Mouse (Mus musculus) MEL (cell line): ENCODE results near the gene Ugt2b34.

ENCODE experiments used
- CHD2 ChIP-seq: IDR thresholded peaks from 2 replicates; pipeline ENCODE4 v1.6.1; 2011; ENCODE audit warnings: low read length, improper control_type of control experiment
- CTCF ChIP-seq, 3 experiments: IDR thresholded peaks in 2 of 3; conservative IDR thresholded peaks in 1 of 3; 2 replicates each; pipeline ENCODE4 v1.5.1; 2011 to 2012; ENCODE audit warnings: low read length in 3 of 3, low read depth in 2 of 3, mild to moderate bottlenecking in 2 of 3, improper control_type of control experiment in 1 of 3, inconsistent platforms in 1 of 3, mixed read lengths in 1 of 3, moderate library complexity in 1 of 3; ENCODE audit not compliant: control insufficient read depth in 1 of 3, insufficient read depth in 1 of 3, poor library complexity in 1 of 3, severe bottlenecking in 1 of 3
- E2F4 ChIP-seq: IDR thresholded peaks from 2 replicates; pipeline ENCODE4 v1.6.1; 2011; ENCODE audit warnings: low read depth, low read length, improper control_type of control experiment, borderline replicate concordance
- ELF1 ChIP-seq: IDR thresholded peaks from 2 replicates; pipeline ENCODE4 v1.6.1; 2014; ENCODE audit warnings: low read depth, mild to moderate bottlenecking, inconsistent platforms, low read length, improper control_type of control experiment, moderate library complexity
- GATA1 ChIP-seq: IDR thresholded peaks from 2 replicates; pipeline ENCODE4 v1.6.1; 2011; ENCODE audit warnings: low read depth, low read length, improper control_type of control experiment
- KAT2A ChIP-seq: conservative IDR thresholded peaks from 2 replicates; pipeline ENCODE4 v1.6.1; 2012; ENCODE audit warnings: low read depth, low read length, improper control_type of control experiment, inconsistent platforms
- MAFK ChIP-seq: IDR thresholded peaks from 2 replicates; pipeline ENCODE4 v1.6.1; 2011; ENCODE audit warnings: low read depth, mild to moderate bottlenecking, low read length, improper control_type of control experiment, borderline replicate concordance
- MYC ChIP-seq: IDR thresholded peaks from 2 replicates; pipeline ENCODE4 v1.6.1; 2011; ENCODE audit warnings: low read depth, mild to moderate bottlenecking, low read length, improper control_type of control experiment, moderate library complexity
- POLR2A ChIP-seq, 2 experiments: IDR thresholded peaks; 2 replicates each; pipeline ENCODE4 v1.6.1; 2011 to 2012; ENCODE audit warnings: low read length in 2 of 2, mild to moderate bottlenecking in 2 of 2, control low read depth in 1 of 2, improper control_type of control experiment in 1 of 2, low read depth in 1 of 2, moderate library complexity in 1 of 2; ENCODE audit not compliant: control insufficient read depth in 1 of 2, insufficient read depth in 1 of 2, poor library complexity in 1 of 2
- RAD21 ChIP-seq: IDR thresholded peaks from 2 replicates; pipeline ENCODE4 v1.6.1; 2011; ENCODE audit warnings: mild to moderate bottlenecking, low read depth, low read length, improper control_type of control experiment
- RCOR1 ChIP-seq: IDR thresholded peaks from 2 replicates; pipeline ENCODE4 v1.6.1; 2012; ENCODE audit warnings: low read depth, mild to moderate bottlenecking, inconsistent platforms, low read length, improper control_type of control experiment
- SMC3 ChIP-seq: IDR thresholded peaks from 2 replicates; pipeline ENCODE4 v1.6.1; 2011; ENCODE audit warnings: low read depth, low read length, improper control_type of control experiment
- ZC3H11A ChIP-seq: IDR thresholded peaks from 2 replicates; pipeline ENCODE4 v1.6.1; 2012; ENCODE audit warnings: low read depth, mild to moderate bottlenecking, inconsistent platforms, low read length, improper control_type of control experiment
- ZKSCAN1 ChIP-seq: IDR thresholded peaks from 2 replicates; pipeline ENCODE4 v1.6.1; 2012; ENCODE audit warnings: low read depth, mild to moderate bottlenecking, inconsistent platforms, low read length, improper control_type of control experiment, moderate library complexity

DNA sequence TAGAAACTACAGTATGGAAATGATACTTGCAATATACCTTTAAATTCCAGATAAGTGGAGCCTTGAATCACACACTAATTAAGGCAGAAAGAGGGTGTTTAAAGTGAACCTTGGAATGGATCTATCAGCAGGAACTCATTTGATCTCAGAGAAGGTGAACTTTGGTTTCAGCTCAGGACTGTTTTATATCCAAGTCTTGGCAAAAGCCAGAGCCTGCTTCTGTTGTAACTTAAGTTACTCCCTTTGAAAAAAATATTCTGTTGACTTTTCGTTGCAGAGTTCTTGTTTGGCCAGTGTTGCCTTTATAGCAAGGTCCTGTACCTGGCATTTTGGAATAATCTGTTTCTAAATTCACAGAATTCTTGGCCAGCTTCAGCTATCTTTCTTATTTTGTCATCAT lies 4.0 kb upstream of the Ugt2b34 start:
- no peak for TF ChIP-seq KAT2A
- no peak for TF ChIP-seq MYC
- no peak for TF ChIP-seq POLR2A (IDR thresholded peaks at IDR 0.05; ENCODE audit: control insufficient read depth in 1 of 2, insufficient read depth in 1 of 2, low read depth in 1 of 2, low read length in 2 of 2, poor library complexity in 1 of 2)
- TF ChIP-seq MAFK = no peak
- no peak for TF ChIP-seq GATA1
- no peak for TF ChIP-seq CHD2
- TF ChIP-seq ZC3H11A = no peak
- no peak for TF ChIP-seq ELF1
- no peak for TF ChIP-seq CTCF (IDR thresholded peaks at IDR 0.05 in 2 of 3, conservative IDR thresholded peaks at IDR 0.05 in 1 of 3; ENCODE audit: control insufficient read depth in 1 of 3, insufficient read depth in 1 of 3, low read depth in 2 of 3, low read length in 3 of 3, poor library complexity in 1 of 3, severe bottlenecking in 1 of 3)
- TF ChIP-seq RAD21 = no peak
- no peak for TF ChIP-seq RCOR1
- TF ChIP-seq SMC3 = no peak
- TF ChIP-seq ZKSCAN1 = no peak
- no peak for TF ChIP-seq E2F4
